Mouse (Mus musculus): ENCODE data around the gene Pja2. TPM values are rescaled to one million over a fixed set of nuclear protein-coding genes. Genes with fewer than 3 reads are reported as not detected.
A peak's percentile ranks its signal among the peaks of the same experiment; 100 is the strongest.

The Pja2 gene
- polyA plus RNA-seq (2012; ENCODE audit: insufficient read depth, insufficient read length, missing spikeins), result 34.5 and 42.5 TPM in 2 replicates

DNA sequence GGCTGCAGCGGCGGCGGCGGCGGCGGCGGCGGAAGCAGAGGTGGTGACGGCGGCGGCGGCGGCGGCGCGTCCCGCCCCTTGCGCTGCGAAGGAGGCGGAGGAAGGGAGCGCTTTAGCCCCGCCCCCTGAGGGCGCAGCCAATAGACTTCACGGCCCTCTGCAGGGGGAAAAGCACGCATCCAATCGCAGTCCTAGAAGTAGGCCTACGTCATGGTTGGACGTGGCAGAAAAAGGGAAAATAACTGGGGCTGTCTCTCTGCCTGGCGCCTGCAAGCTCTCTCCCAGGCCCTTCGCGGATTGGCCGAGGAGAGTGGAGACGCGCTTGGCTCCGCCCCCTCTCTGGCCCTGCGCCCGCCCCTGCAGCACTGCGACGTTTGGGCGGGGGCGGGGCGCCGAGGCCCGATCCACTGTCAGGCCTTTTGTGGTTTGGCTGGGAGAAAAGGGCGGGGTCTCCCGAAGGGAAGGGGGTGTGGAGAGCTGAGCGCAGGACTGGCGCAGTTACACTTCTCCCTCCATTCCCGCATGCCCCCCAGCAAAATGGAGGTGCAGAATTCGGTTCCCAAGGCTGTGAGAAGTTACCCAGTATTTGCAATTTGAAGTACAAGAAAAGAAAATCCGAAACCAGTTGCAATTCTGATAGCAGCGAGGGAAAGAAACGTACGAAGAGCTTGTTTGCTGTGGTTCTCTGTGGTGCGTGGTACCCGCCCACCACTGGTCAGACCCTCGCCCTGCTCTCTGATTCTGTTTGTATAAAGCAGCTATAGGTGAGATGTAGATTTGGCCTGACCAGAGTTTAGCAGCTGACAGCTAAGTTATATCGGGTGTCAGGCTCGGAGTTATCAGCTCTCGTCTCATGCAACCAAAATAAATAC lies at the start of gene Pja2:
TSS of gene Pja2 (minus strand) at position 19 of the 872 bp plus-strand sequence.
- Histone ChIP-seq H3K4me1 (ENCODE audit: control insufficient read depth, insufficient read depth, insufficient read length, low read length) (peaks cover 1% of the 10 kb centered on the region), H3K27ac (replicated peaks; ENCODE audit: low read depth, low read length) (peak within 1 kb of the TSS; percentile 76), H3K4me3 (ENCODE audit: insufficient read depth, low read depth, low read length) (peak within 1 kb of the TSS; percentile 84)

GRCm38 (mm10) chr17:64375327-64375726 lies 43.6 kb upstream of the Pja2 start:
- Histone ChIP-seq H3K4me3 (ENCODE audit: insufficient read depth, low read depth, low read length) (no peak overlapping the region), H3K27ac (replicated peaks; ENCODE audit: low read depth, low read length) (no peak overlapping the region), H3K4me1 (ENCODE audit: control insufficient read depth, insufficient read depth, insufficient read length, low read length) (no peaks in the 10 kb centered on the region)

- Histone ChIP-seq H3K4me3 (ENCODE audit: insufficient read depth, low read depth, low read length) (no peak overlapping the region), H3K27ac (replicated peaks; ENCODE audit: low read depth, low read length) (no peak overlapping the region), H3K4me1 (ENCODE audit: control insufficient read depth, insufficient read depth, insufficient read length, low read length) (no peaks in the 10 kb centered on the region)
These were observed 32.0 kb upstream of the Pja2 start for GRCm38 (mm10) chr17:64363694-64364093.

- no peaks in the 10 kb centered on the region for H3K4me1 ChIP-seq (ENCODE audit: control insufficient read depth, insufficient read depth, insufficient read length, low read length)
- H3K27ac ChIP-seq (replicated peaks; ENCODE audit: low read depth, low read length), result no peak overlapping the region
- H3K4me3 ChIP-seq (ENCODE audit: insufficient read depth, low read depth, low read length), result no peak overlapping the region
These were observed 30.9 kb upstream of the Pja2 start for GRCm38 (mm10) chr17:64362570-64362969.

- H3K4me3 ChIP-seq (ENCODE audit: insufficient read depth, low read depth, low read length), result no peak overlapping the region
- H3K4me1 ChIP-seq (ENCODE audit: control insufficient read depth, insufficient read depth, insufficient read length, low read length), result no peaks in the 10 kb centered on the region
- H3K27ac ChIP-seq (replicated peaks; ENCODE audit: low read depth, low read length), result no peak overlapping the region
These were observed 30.3 kb upstream of the Pja2 start for GRCm38 (mm10) chr17:64361911-64362425.

GRCm38 (mm10) chr17:64353940-64354339 lies 22.2 kb upstream of the Pja2 start:
- H3K4me1 ChIP-seq (ENCODE audit: control insufficient read depth, insufficient read depth, insufficient read length, low read length), result no peaks in the 10 kb centered on the region
- H3K4me3 ChIP-seq (ENCODE audit: insufficient read depth, low read depth, low read length), result no peak overlapping the region
- no peak overlapping the region for H3K27ac ChIP-seq (replicated peaks; ENCODE audit: low read depth, low read length)

DNA sequence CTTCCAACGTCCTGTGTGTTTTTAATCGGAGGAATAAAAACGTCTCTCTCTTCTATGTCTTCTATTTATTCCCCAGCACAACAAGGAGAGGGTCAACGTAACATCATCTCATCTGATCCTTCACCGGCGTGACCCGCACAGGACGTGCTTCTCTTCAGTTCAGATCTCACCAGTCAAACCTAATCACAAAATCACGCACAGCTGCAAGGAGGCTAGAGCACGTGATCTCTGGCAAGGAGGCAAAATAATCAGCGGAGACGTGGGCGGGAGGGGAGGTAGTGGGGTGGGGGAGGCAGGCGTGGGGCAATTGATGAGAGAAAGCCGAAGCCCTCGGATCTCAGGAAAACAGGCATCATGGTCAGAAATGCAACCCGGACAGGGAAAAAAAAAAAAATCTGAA lies 14.4 kb upstream of the Pja2 start:
- Histone ChIP-seq H3K27ac (replicated peaks; ENCODE audit: low read depth, low read length) (no peak overlapping the region), H3K4me1 (ENCODE audit: control insufficient read depth, insufficient read depth, insufficient read length, low read length) (no peaks in the 10 kb centered on the region), H3K4me3 (ENCODE audit: insufficient read depth, low read depth, low read length) (no peak overlapping the region)

DNA sequence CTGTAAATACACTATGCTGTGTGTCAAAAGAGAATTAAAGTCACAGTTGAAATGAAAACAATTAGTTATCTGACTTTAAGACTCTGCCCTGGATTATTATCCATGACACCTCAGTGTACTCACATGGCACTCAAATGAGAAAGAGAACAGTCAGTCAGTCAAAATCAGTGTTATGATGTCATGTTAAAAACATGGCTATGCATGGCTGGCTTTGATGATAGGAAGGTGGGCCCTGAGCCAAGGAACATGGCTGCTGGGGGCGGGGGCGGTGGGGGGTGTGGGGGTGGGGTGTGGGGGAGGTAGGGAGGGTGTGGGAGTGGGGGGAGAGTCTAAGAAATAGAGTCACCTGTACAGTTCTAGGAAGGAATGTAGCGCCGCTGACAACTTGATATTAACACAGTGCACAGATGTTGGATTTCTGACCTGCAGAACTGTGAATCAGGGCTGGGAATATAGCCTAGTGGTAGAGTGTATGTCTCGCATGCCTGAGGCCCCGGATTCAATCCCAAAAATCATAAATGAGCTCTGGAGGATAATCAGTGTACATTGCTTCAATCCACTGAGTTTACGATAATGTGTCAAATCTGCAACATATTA lies 13.0 kb upstream of the Pja2 start:
- H3K4me1 ChIP-seq (ENCODE audit: control insufficient read depth, insufficient read depth, insufficient read length, low read length), result no peaks in the 10 kb centered on the region
- H3K4me3 ChIP-seq (ENCODE audit: insufficient read depth, low read depth, low read length), result no peak overlapping the region
- no peak overlapping the region for H3K27ac ChIP-seq (replicated peaks; ENCODE audit: low read depth, low read length)

- Histone ChIP-seq H3K4me3 (ENCODE audit: insufficient read depth, low read depth, low read length) (no peak overlapping the region), H3K27ac (replicated peaks; ENCODE audit: low read depth, low read length) (no peak overlapping the region), H3K4me1 (ENCODE audit: control insufficient read depth, insufficient read depth, insufficient read length, low read length) (no peaks in the 10 kb centered on the region)
These were observed 10.0 kb upstream of the Pja2 start for GRCm38 (mm10) chr17:64341698-64342097.

DNA sequence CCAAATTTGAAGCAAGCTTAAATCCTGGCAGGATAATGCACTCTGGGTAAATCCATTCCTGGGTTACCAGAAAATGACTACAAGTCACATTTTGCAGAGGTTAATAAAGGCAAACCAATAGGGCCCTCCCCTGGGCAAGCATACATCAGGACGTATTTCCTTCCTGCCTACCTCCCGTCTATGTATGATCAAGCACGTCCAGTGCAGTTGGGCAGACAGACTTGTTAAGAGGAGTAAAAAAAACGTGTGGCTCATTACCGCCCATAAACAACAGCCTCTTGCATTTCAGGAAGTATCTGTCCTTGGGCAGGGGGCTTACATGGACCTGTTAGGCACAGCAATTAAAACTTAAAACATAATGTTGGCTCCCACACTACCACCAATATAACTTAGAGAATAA lies 8.0 kb upstream of the Pja2 start:
- Histone ChIP-seq H3K4me3 (ENCODE audit: insufficient read depth, low read depth, low read length) (no peak overlapping the region), H3K4me1 (ENCODE audit: control insufficient read depth, insufficient read depth, insufficient read length, low read length) (no peaks in the 10 kb centered on the region), H3K27ac (replicated peaks; ENCODE audit: low read depth, low read length) (no peak overlapping the region)

DNA sequence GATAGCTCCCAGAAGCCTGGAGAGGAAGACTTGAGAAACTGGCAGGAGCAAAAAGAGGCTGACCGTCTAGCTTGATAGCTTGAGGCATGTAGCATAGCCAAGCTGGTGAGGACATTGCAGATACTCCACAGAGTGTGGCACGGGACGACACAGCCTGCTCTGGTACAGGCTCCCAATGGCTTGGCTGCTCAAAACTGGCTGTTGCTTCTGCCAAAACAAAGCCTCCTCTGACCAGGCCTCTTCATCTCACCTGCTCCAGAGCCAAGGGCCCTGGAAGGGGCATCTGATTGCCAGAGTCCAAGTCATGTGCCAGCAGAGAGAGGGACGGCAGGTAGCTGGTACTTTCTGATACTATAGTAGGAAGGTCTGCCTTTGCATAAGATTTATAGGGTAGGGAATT lies 5.5 kb upstream of the Pja2 start:
- no peak overlapping the region for H3K4me3 ChIP-seq (ENCODE audit: insufficient read depth, low read depth, low read length)
- no peak overlapping the region for H3K27ac ChIP-seq (replicated peaks; ENCODE audit: low read depth, low read length)
- H3K4me1 ChIP-seq (ENCODE audit: control insufficient read depth, insufficient read depth, insufficient read length, low read length), result no peaks in the 10 kb centered on the region

DNA sequence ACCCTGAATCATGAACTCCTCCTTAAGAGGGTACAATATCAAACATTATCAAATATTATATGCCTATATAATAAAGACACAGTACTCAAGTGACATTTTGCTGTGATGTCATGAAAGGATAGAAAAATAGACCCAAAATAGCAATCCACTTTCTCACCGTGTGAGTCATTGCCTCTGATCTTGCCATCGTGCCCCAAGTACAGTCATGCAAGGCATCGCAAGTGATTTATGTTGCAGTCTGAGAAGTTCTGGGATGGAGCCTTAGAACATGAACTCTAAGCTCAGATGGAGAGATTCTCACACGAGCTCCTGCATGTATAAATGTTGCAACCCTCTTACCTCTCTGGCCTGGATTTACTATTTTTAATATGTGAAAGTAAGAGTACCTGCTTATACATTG lies 2.2 kb upstream of the Pja2 start:
- no peaks in the 10 kb centered on the region for H3K4me1 ChIP-seq (ENCODE audit: control insufficient read depth, insufficient read depth, insufficient read length, low read length)
- no peak overlapping the region for H3K4me3 ChIP-seq (ENCODE audit: insufficient read depth, low read depth, low read length)
- no peak overlapping the region for H3K27ac ChIP-seq (replicated peaks; ENCODE audit: low read depth, low read length)

GRCm38 (mm10) chr17:64332770-64333096 lies 1.0 kb upstream of the Pja2 start:
- Histone ChIP-seq H3K27ac (replicated peaks; ENCODE audit: low read depth, low read length) (peak overlapping the region; percentile 58), H3K4me3 (ENCODE audit: insufficient read depth, low read depth, low read length) (peak overlapping the region; percentile 72), H3K4me1 (ENCODE audit: control insufficient read depth, insufficient read depth, insufficient read length, low read length) (no peaks in the 10 kb centered on the region)

DNA sequence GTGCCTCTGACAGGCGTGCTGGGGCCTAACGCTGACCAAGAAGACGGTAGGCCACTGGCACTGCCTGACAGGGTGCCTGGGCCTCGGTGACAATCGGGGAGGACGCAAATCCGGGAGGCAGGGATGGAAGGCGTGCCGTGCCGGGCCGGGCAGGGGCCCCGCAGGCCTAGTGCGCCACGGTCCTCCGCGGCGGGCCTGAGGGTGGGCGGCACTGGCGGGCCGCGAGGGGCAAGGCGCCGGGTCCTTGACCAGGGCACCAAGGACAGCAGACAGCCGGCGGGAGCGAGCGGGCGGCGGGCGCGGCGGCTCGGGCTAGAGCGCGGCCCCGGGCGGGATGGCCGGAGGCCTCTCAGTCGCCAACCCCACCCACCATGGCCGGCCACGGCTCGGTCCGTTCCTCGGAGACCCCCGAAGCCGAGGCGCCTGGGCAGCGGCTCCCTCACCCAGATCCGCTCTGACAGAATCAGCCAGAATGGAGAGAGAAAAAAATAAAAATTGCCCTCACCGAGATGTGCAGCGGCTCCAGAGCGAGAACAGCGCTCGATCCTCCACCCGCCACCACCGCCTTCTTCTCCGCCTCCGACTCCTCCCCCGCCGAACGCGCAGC lies 322 bp downstream of the Pja2 start:
- Histone ChIP-seq H3K27ac (replicated peaks; ENCODE audit: low read depth, low read length) (peak overlapping the region; percentile 76), H3K4me1 (ENCODE audit: control insufficient read depth, insufficient read depth, insufficient read length, low read length) (peaks cover 3% of the 10 kb centered on the region)

GRCm38 (mm10) chr17:64330885-64331284 lies 831 bp downstream of the Pja2 start:
- H3K27ac ChIP-seq (replicated peaks; ENCODE audit: low read depth, low read length), result peak overlapping the region; percentile 76; the same call in 1 of the 2 replicates
- peaks cover 3% of the 10 kb centered on the region for H3K4me1 ChIP-seq (ENCODE audit: control insufficient read depth, insufficient read depth, insufficient read length, low read length)
- H3K4me3 ChIP-seq (ENCODE audit: insufficient read depth, low read depth, low read length), result peak overlapping the region; percentile 84

More for the DNA sequence above, 322 bp downstream of the Pja2 start:
- H3K4me3 ChIP-seq (ENCODE audit: insufficient read depth, low read depth, low read length), result peak overlapping the region; percentile 84
